Mouse (Mus musculus) testis, adult 2 months (tissue): ENCODE measurements around the gene Myb. TPM values are rescaled to one million over a fixed set of nuclear protein-coding genes. Genes with fewer than 3 reads are reported as not detected.

Source experiments
- H3K27ac ChIP-seq: fragments of 200-500 bp; 2 replicates; pipeline ENCODE4 v1.5.1; 2012; ENCODE audit warnings: low read depth, low read length; ENCODE audit not compliant: control insufficient read depth, insufficient read depth
- H3K27me3 ChIP-seq: fragments of 200-500 bp; 2 replicates; pipeline ENCODE4 v1.6.1; 2012; ENCODE audit warnings: mild to moderate bottlenecking, low read length, moderate library complexity; ENCODE audit not compliant: control insufficient read depth, insufficient read depth
- H3K36me3 ChIP-seq: fragments of 200-500 bp; 2 replicates; pipeline ENCODE4 v1.6.1; 2012; ENCODE audit warnings: mild to moderate bottlenecking, low read length; ENCODE audit not compliant: control insufficient read depth, insufficient read depth
- H3K4me1 ChIP-seq: fragments of 200-500 bp; 2 replicates; pipeline ENCODE4 v1.6.1; 2012; ENCODE audit warnings: low read length; ENCODE audit not compliant: control insufficient read depth, insufficient read depth
- H3K4me3 ChIP-seq: fragments of 200-500 bp; 2 replicates; pipeline ENCODE4 v1.5.1; 2012; ENCODE audit warnings: low read depth, mild to moderate bottlenecking, low read length, moderate library complexity, mixed read lengths; ENCODE audit not compliant: control insufficient read depth
- CTCF ChIP-seq: fragments of 200-500 bp; IDR thresholded peaks from 2 replicates; pipeline ENCODE4 v1.5.1; 2012; ENCODE audit warnings: low read depth, mild to moderate bottlenecking, inconsistent platforms, low read length, moderate library complexity; ENCODE audit not compliant: control insufficient read depth, insufficient read depth, insufficient replicate concordance
- POLR2A ChIP-seq: fragments of 200-500 bp; IDR thresholded peaks from 2 replicates; pipeline ENCODE4 v1.6.1; 2012; ENCODE audit warnings: low read depth, mild to moderate bottlenecking, inconsistent platforms, low read length, moderate library complexity; ENCODE audit not compliant: control insufficient read depth
- polyA plus RNA-seq: library from polyadenylated mRNA; depleted of rRNA; stranded (reverse); fragments of >200 nt; gene quantifications from 2 replicates; pipeline ENCODE4 v1.2.3, GENCODE M21; 2012

Gene Myb
- polyA plus RNA-seq, 1 experiment, result 0.19 TPM

GRCm38 (mm10) chr10:21168466-21168865 is 7.7 kb upstream of the Myb start:
- Histone ChIP-seq H3K27me3 (no peaks in the 10 kb centered on the region), H3K4me3 (no peak overlapping the region)
- no peak for TF ChIP-seq CTCF
- no peak for TF ChIP-seq POLR2A

DNA sequence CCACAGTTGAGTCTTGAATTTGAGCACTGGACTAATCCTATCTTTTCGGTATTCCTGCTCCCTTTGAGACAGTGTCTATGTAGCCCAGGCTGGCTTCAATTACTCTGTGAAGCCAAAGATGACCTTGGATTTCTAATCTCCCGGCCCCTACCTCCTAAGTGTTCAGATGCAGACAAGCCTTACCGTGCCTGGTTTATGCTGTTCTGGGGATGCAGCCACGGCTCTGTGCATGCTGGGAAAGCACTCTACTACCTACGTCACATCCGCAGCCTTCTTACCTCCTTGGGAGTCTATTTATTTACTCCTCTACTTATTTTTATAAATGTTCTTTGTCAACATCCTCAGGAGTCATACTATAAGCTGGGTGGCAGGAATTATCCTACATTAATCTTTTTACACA is 7.1 kb upstream of the Myb start:
- Histone ChIP-seq H3K4me1 (no peaks in the 10 kb centered on the region), H3K27ac (no peak overlapping the region), H3K4me3 (no peak overlapping the region), H3K36me3 (no peaks in the 10 kb centered on the region), H3K27me3 (no peaks in the 10 kb centered on the region)
- no peak for TF ChIP-seq POLR2A
- TF ChIP-seq CTCF, result no peak

More at GRCm38 (mm10) chr10:21168466-21168865, 7.7 kb upstream of the Myb start:
- H3K36me3 ChIP-seq, result no peaks in the 10 kb centered on the region
- no peaks in the 10 kb centered on the region for H3K4me1 ChIP-seq
- no peak overlapping the region for H3K27ac ChIP-seq

DNA sequence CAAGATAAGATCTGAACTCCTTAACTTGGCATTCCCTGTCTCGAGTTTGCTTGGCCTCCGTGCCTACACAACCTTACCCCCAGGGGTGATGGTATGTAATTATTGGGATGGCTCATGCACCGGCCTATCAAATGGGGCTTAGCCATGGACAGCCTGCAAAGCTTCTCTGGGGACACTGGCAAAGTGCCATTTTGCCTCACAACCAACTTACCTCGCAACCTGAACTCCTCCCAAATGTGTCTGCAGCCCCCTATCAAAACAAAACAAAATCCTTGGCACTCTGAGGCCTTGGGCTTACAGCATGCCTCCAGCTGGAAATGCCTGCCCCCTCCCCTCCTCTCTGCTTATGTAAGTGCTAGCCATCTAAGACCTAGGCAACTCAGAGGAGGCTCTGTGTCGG is 6.4 kb upstream of the Myb start:
- H3K27me3 ChIP-seq, result no peaks in the 10 kb centered on the region
- H3K27ac ChIP-seq, result no peak overlapping the region
- H3K4me1 ChIP-seq, result no peaks in the 10 kb centered on the region
- no peak for TF ChIP-seq CTCF
- H3K4me3 ChIP-seq, result no peak overlapping the region
- H3K36me3 ChIP-seq, result no peaks in the 10 kb centered on the region

- no peaks in the 10 kb centered on the region for H3K36me3 ChIP-seq
- no peak for TF ChIP-seq CTCF
- TF ChIP-seq POLR2A, result no peak
Measured at GRCm38 (mm10) chr10:21165411-21165810, 4.6 kb upstream of the Myb start.

GRCm38 (mm10) chr10:21162124-21162523 is 1.3 kb upstream of the Myb start:
- H3K27ac ChIP-seq, result no peak overlapping the region
- TF ChIP-seq CTCF (no peak), POLR2A (no peak)
- H3K27me3 ChIP-seq, result peaks cover 4% of the 10 kb centered on the region; the same call in 1 of the 2 replicates

More at GRCm38 (mm10) chr10:21165411-21165810, 4.6 kb upstream of the Myb start:
- Histone ChIP-seq H3K27ac (no peak overlapping the region), H3K27me3 (0 out of 2 replicates have a peak, but pooled peaks cover 4% of the 10 kb centered on the region), H3K4me3 (no peak overlapping the region), H3K4me1 (peaks cover 10% of the 10 kb centered on the region)

DNA sequence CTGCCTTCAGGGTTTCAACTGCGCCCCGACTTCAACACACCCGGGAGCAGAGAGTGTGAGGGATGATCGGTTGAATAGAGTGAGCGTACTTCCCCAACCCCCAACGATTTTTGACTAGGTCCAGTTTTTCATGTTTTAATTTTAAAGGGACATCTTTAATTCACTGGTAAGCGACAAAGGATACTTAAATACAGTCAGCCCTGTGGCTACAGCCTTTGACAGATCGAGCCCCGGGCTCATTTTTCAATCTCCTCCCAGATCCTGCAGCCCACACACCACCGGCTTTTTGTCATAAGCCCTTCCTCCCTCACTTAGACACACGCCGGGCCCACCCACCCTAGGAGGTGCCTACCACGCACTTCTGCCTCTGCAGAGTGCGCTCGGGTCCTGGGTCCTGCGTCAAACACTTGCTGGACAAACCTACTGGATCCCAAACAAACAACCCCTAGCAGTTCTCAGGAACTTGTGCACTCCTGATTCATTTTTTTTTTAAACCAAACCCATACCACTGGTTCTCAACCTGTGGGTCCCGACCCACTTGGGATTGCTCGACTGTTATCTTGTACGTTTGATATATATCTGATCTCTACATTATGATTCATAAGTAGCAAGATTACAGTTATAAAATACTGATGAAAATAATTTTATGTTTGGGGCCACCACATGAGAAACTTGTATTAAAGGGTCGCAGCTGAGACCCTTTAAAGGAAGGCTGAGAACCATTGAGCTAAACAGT is 743 bp upstream of the Myb start:
- Histone ChIP-seq H3K4me3 (peak overlapping the region; percentile 77), H3K27me3 (peaks cover 4% of the 10 kb centered on the region; the same call in 1 of the 2 replicates), H3K4me1 (peaks cover 20% of the 10 kb centered on the region), H3K36me3 (no peaks in the 10 kb centered on the region), H3K27ac (no peak overlapping the region)
- TF ChIP-seq POLR2A (no peak), CTCF (no peak)

More at GRCm38 (mm10) chr10:21162124-21162523, 1.3 kb upstream of the Myb start:
- no peaks in the 10 kb centered on the region for H3K36me3 ChIP-seq
- no peak overlapping the region for H3K4me3 ChIP-seq
- H3K4me1 ChIP-seq, result peaks cover 20% of the 10 kb centered on the region

DNA sequence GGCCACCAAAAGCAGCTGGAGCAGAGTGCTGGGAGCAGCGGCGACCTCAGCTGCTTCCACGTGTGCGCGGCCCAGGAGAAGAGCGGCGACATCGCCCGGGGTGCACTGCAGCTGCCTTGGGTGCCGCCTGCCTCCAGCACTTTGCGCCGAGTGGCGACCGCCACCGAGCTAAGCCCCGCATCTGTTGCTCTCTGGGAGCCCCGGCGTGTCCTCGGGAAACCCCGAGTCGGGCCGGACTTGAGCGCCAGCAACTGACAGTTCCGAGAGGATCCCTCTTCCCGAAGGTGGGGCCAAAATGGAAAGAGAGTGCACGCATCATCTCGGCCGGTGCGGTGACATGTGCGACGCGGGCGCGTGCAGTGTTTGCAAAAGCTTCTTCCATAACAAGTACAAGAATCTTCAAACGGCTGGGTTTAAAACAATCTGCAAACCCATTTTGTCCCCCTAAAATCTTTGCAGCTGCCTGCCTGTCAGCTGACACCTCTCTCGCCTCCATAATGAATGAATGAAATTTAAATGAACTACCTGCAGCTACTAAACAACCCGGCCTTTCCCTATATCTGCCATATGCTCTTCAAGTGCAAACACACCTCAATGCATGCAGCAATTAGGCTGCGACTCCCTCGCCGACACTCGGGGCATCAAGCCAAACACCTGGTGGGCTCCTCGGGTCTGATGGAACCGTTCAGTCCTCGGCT is 938 bp downstream of the Myb start:
- Histone ChIP-seq H3K27me3 (peaks cover 4% of the 10 kb centered on the region; the same call in 1 of the 2 replicates), H3K36me3 (no peaks in the 10 kb centered on the region), H3K4me3 (peak overlapping the region; percentile 1), H3K4me1 (peaks cover 20% of the 10 kb centered on the region), H3K27ac (no peak overlapping the region)
- TF ChIP-seq POLR2A, result no peak
- TF ChIP-seq CTCF, result no peak
